Mouse (Mus musculus) cerebellum, adult 2 months (tissue): ENCODE measurements at regions not wholly inside any gene's neighbourhood (a gene's known extent, or its start where the extent isn't known, plus 50 kb on each side); places are given as distances from the start of the nearest gene placed in this dataset.

Source experiments
- CTCF ChIP-seq: fragments of 200-500 bp; IDR thresholded peaks from 2 replicates; pipeline ENCODE4 v1.5.1; 2011; ENCODE audit warnings: low read depth, mild to moderate bottlenecking, control low read depth, low read length, moderate library complexity, borderline replicate concordance; ENCODE audit not compliant: insufficient read depth
- POLR2A ChIP-seq: fragments of 200-500 bp; IDR thresholded peaks from 2 replicates; pipeline ENCODE4 v1.6.1; 2011; ENCODE audit warnings: low read length, control low read depth, borderline replicate concordance; ENCODE audit not compliant: insufficient read depth

GRCm38 (mm10) chr2:168842261-168842740, 74.6 kb upstream of the Sall4 start:
- peak; percentile 15; the same call in 1 of the 2 replicates for TF ChIP-seq CTCF
- no peak for TF ChIP-seq POLR2A
